Mouse (Mus musculus) cerebellum, adult 2 months (tissue): ENCODE data around the gene Sgcd.

ENCODE experiments used
- CTCF ChIP-seq: fragments of 200-500 bp; IDR thresholded peaks from 2 replicates; pipeline ENCODE4 v1.5.1; 2011; ENCODE audit warnings: low read depth, mild to moderate bottlenecking, control low read depth, low read length, moderate library complexity, borderline replicate concordance; ENCODE audit not compliant: insufficient read depth
- POLR2A ChIP-seq: fragments of 200-500 bp; IDR thresholded peaks from 2 replicates; pipeline ENCODE4 v1.6.1; 2011; ENCODE audit warnings: low read length, control low read depth, borderline replicate concordance; ENCODE audit not compliant: insufficient read depth

DNA sequence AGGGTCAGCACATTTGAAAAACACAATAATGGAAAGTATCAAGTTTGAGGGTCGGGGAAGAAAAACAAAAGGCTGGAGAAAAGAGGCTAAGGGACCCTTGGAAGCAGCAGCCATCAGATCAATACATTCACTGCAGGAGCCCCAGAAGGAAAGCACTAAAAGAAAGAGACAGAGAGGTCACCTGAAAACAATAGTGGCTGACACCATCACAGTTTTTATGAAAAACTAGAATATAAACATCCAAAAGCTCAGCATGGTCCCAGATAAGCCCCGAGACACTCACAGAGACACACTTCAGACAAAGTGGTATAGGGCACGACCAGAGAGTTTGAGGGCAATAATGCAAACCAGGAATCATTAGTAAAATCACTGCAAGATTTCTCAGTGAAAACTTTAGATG lies 589.2 kb downstream of the Sgcd start:
- TF ChIP-seq POLR2A (no peak), CTCF (no peak)
